Mouse (Mus musculus) heart, embryonic 16.5 days (tissue): ENCODE measurements at regions not wholly inside any gene's neighbourhood (a gene's known extent, or its start where the extent isn't known, plus 50 kb on each side); places are given as distances from the start of the nearest gene placed in this dataset.

Experiments
- ATAC-seq: fragments of 200-750 bp; cut with Nextera tagmentation; replicated peaks from 2 replicates; pipeline ENCODE4 v1.8.0; 2017; ENCODE audit warnings: moderate number of reproducible peaks; ENCODE audit not compliant: insufficient read depth, low FRiP score; ENCODE audit errors: extremely low read depth
- H3K27ac ChIP-seq: fragments of 300-500 bp; sonication (generic); 2 replicates; pipeline ENCODE4 v1.5.1; 2014; ENCODE audit warnings: mild to moderate bottlenecking, low read length, control low read depth, moderate library complexity
- H3K27me3 ChIP-seq: fragments of 300-500 bp; sonication (generic); 2 replicates; pipeline ENCODE4 v1.6.1; 2014; ENCODE audit warnings: low read length, mixed read lengths; ENCODE audit not compliant: control insufficient read depth, insufficient read depth
- H3K36me3 ChIP-seq: fragments of 300-500 bp; sonication (generic); 2 replicates; pipeline ENCODE4 v1.6.1; 2014; ENCODE audit not compliant: control insufficient read depth, insufficient read depth
- H3K4me1 ChIP-seq: fragments of 300-500 bp; sonication (generic); 2 replicates; pipeline ENCODE4 v1.6.1; 2014; ENCODE audit warnings: low read length, mixed read lengths; ENCODE audit not compliant: control insufficient read depth, insufficient read depth
- H3K4me2 ChIP-seq: fragments of 300-500 bp; sonication (generic); 2 replicates; pipeline ENCODE4 v1.6.1; 2014; ENCODE audit warnings: low read depth, mild to moderate bottlenecking, control low read depth, low read length
- H3K4me3 ChIP-seq: fragments of 300-500 bp; sonication (generic); 2 replicates; pipeline ENCODE4 v1.5.1; 2014; ENCODE audit warnings: mild to moderate bottlenecking, control low read depth, low read length
- H3K9ac ChIP-seq: fragments of 300-500 bp; sonication (generic); 2 replicates; pipeline ENCODE4 v1.6.1; 2014; ENCODE audit warnings: low read length, control low read depth
- H3K9me3 ChIP-seq: fragments of 300-500 bp; sonication (generic); replicated peaks from 2 replicates; pipeline ENCODE4 v1.6.1; 2016; ENCODE audit warnings: low read length; ENCODE audit not compliant: control insufficient read depth
- WGBS: fragments of 180-500 bp; shearing (Covaris S2); extraction: QIAGEN DNeasy Blood & Tissue Kit; methylation state at CpG from one replicate; pipeline ENCODE4 v1.1.7; 2014; 5-methylcytosine and 5-hydroxymethylcytosine counted together

DNA sequence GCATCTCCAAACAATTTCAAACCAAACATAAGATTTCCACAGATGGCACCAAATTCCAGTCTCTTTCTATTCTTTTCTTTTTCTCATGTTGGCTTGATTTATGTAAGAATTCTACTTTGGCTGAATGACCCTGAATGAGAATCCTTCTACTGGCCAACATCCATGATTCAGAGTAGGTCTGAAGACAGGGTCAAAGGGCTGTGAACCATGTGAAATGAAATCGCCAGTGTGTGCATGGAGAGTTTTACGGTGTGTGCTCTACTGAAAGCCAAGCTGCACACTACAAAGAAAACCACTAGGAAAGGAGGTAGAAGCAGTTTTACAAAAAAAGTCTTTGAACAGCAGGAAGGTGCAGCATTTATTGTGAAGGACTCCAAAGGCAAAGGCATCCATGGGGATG lies 263.5 kb upstream of the Cxxc4 start:
- Histone ChIP-seq H3K4me3 (no peak overlapping the region), H3K36me3 (no peaks in the 10 kb centered on the region), H3K27me3 (no peaks in the 10 kb centered on the region), H3K27ac (no peak overlapping the region), H3K9me3 (no peaks in the 10 kb centered on the region), H3K4me1 (no peaks in the 10 kb centered on the region), H3K4me2 (no peak overlapping the region), H3K9ac (no peak overlapping the region)
- ATAC-seq, result no peak
- 83% methylated on average over 2 of the region's 2 CpGs for WGBS

DNA sequence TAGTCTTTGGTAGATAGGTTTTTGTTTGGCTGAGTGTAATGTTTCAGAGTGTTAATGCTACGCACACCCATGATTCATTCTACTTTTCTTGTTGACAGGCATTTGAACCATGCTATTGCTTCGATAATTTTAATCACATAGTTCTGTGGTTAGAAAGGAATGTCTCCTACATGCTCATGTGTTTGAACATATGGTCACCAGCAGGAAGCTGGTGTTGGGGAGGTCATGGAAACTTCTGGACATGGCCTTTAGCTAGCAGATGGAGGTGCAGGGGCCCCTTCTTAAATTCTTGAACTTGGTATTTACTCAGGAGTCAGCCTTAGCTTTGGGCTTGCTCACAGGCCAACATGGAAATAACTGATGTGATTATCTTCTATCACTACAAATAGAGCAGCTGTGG lies 248.6 kb upstream of the Cxxc4 start:
- H3K27me3 ChIP-seq, result no peaks in the 10 kb centered on the region
- H3K4me3 ChIP-seq, result no peak overlapping the region
- H3K4me2 ChIP-seq, result no peak overlapping the region
- H3K36me3 ChIP-seq, result no peaks in the 10 kb centered on the region
- H3K4me1 ChIP-seq, result no peaks in the 10 kb centered on the region
- 71% methylated on average over 2 of the region's 2 CpGs for WGBS
- H3K9me3 ChIP-seq, result no peaks in the 10 kb centered on the region
- H3K27ac ChIP-seq, result no peak overlapping the region
- no peak for ATAC-seq
- H3K9ac ChIP-seq, result no peak overlapping the region

DNA sequence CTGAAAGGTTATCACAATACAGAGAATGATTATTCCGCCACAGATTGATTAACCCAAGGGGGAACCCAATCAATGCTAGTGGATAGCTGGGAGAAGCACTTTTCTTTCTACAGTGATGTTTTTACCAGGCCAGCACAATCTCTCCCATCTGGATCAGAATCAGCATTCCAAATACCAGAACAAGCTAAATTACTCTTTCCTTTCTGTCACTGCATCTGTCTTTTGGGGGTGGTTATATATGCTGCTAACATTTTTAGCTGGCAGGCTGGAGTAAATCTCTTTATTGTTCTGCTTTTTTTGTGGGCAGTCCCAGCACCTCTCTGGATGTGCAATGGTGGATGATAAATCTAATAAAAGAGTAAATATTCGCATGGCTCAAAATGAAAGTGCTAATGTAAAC lies 242.3 kb upstream of the Cxxc4 start:
- H3K27ac ChIP-seq, result no peak overlapping the region
- H3K9me3 ChIP-seq, result no peaks in the 10 kb centered on the region
- no peak overlapping the region for H3K9ac ChIP-seq
- no peaks in the 10 kb centered on the region for H3K36me3 ChIP-seq
- WGBS, result 71% methylated on average over 2 of the region's 2 CpGs
- H3K4me2 ChIP-seq, result no peak overlapping the region
- no peak for ATAC-seq
- no peak overlapping the region for H3K4me3 ChIP-seq
- no peaks in the 10 kb centered on the region for H3K27me3 ChIP-seq
- no peaks in the 10 kb centered on the region for H3K4me1 ChIP-seq

DNA sequence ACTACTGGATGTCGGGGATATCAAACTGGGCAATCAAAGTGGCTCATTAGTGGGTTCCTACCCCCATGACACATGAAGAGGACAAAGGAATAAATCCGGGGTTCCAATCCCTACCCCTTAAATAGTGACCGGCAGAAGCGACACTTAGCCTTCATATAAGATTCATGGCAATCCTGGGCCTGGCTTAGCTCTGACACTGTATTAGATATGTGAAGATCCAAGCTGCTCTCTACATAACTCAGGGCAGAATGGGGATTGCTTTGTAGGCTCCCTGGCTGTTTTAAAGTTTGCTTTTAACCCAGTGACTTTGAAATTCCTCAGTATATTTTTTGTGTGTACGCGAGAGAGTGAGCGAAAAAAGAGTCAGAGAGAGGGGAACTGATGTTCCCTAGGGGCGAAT lies 236.3 kb upstream of the Cxxc4 start:
- 85% methylated on average over 8 of the region's 8 CpGs for WGBS
- Histone ChIP-seq H3K9ac (no peak overlapping the region), H3K4me3 (no peak overlapping the region), H3K4me2 (no peak overlapping the region), H3K27me3 (no peaks in the 10 kb centered on the region), H3K4me1 (no peaks in the 10 kb centered on the region), H3K27ac (no peak overlapping the region), H3K9me3 (no peaks in the 10 kb centered on the region), H3K36me3 (no peaks in the 10 kb centered on the region)
- ATAC-seq, result no peak

DNA sequence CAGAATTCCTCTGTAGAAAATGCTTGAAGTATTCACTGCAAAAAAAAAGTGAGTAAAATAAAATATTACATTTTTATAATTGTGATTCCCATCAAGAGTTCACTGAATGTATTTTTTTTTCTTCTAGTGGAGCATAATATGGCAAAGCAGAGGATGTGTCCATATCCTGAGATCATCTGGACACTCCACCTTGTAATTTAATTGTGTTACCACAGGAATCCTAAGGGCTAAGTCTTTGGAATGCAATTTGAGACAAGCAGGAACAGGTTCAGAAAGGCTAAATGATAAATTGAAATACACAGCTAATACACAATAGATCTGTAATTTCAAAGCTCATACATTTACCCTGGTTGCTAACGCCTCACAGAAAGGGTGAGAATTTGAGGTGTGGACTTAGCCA lies 235.7 kb upstream of the Cxxc4 start:
- Histone ChIP-seq H3K4me3 (no peak overlapping the region), H3K27ac (no peak overlapping the region), H3K4me1 (no peaks in the 10 kb centered on the region), H3K9ac (no peak overlapping the region), H3K9me3 (no peaks in the 10 kb centered on the region), H3K27me3 (no peaks in the 10 kb centered on the region), H3K36me3 (no peaks in the 10 kb centered on the region), H3K4me2 (no peak overlapping the region)
- 98% methylated on average over 1 of the region's 1 CpGs for WGBS
- no peak for ATAC-seq

DNA sequence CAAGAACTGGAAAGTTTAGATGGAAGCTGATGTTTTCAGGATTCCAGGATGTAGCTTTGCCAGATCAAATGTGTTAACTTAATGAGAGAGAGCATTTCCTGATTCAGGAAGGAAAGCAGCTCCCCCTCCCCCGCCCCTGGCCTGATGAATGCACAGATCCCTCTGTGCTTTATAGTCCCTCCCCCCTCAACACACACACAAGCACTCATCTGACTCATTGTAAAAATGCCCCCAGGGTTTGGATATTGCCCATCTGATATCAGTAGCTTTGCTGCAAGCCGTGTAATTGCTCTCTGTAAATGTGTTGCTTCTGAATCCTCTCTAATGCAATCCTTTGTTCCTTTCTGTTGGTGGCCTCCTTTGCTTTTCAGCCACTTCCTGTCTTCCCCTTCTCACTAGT lies 221.5 kb upstream of the Cxxc4 start:
- no peaks in the 10 kb centered on the region for H3K27me3 ChIP-seq
- H3K4me1 ChIP-seq, result no peaks in the 10 kb centered on the region
- H3K27ac ChIP-seq, result no peak overlapping the region
- H3K4me2 ChIP-seq, result no peak overlapping the region
- H3K9ac ChIP-seq, result no peak overlapping the region
- 57% methylated on average over 2 of the region's 2 CpGs for WGBS
- H3K36me3 ChIP-seq, result no peaks in the 10 kb centered on the region
- ATAC-seq, result no peak
- H3K9me3 ChIP-seq, result no peaks in the 10 kb centered on the region
- no peak overlapping the region for H3K4me3 ChIP-seq

DNA sequence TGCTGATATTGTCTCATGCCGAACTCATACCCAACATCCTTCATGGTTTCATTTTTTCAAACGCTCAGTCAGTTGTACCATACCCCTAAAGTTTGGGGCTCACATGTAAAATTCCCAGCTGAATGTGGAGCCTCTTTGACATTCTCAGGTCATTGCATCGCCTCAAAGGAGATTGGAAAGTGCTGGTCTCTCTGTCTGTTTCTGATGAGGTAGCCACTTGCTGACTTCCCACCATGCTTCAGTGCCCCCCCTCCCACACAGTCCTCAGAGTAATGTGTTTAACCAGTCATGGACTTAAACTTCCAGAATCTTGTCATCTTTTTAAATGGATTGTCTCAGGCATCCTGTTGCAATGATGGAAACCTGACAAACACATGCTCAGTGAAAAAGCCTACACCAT lies 220.9 kb upstream of the Cxxc4 start:
- H3K4me2 ChIP-seq, result no peak overlapping the region
- 85% methylated on average over 3 of the region's 3 CpGs for WGBS

DNA sequence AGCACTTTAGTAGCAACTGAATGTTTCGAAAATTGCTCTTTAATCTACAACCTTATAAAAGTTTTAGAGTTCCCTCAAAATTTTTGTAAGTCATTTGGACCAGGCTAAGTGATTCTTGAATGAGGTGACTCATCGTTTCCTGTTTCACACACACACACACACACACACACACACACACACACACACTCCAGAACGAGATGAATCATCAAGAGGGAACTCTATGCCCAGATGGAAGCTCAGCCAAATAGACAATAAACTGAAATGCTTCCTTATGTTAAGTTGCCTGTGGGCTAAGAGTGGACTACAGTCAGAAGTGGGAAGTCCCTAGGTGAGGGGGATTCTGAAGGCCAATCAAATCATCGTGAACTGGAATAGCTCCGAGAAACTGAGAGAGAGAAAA lies 202.4 kb upstream of the Cxxc4 start:
- Histone ChIP-seq H3K27ac (no peak overlapping the region), H3K9me3 (no peaks in the 10 kb centered on the region), H3K9ac (no peak overlapping the region), H3K4me3 (no peak overlapping the region), H3K4me2 (no peak overlapping the region), H3K36me3 (no peaks in the 10 kb centered on the region), H3K27me3 (no peaks in the 10 kb centered on the region), H3K4me1 (no peaks in the 10 kb centered on the region)
- 68% methylated on average over 5 of the region's 5 CpGs for WGBS
- no peak for ATAC-seq

More for the DNA sequence above, 220.9 kb upstream of the Cxxc4 start:
- no peak overlapping the region for H3K27ac ChIP-seq
- no peak for ATAC-seq
- no peak overlapping the region for H3K9ac ChIP-seq
- no peaks in the 10 kb centered on the region for H3K36me3 ChIP-seq
- no peaks in the 10 kb centered on the region for H3K9me3 ChIP-seq
- H3K27me3 ChIP-seq, result no peaks in the 10 kb centered on the region
- H3K4me3 ChIP-seq, result no peak overlapping the region
- no peaks in the 10 kb centered on the region for H3K4me1 ChIP-seq

DNA sequence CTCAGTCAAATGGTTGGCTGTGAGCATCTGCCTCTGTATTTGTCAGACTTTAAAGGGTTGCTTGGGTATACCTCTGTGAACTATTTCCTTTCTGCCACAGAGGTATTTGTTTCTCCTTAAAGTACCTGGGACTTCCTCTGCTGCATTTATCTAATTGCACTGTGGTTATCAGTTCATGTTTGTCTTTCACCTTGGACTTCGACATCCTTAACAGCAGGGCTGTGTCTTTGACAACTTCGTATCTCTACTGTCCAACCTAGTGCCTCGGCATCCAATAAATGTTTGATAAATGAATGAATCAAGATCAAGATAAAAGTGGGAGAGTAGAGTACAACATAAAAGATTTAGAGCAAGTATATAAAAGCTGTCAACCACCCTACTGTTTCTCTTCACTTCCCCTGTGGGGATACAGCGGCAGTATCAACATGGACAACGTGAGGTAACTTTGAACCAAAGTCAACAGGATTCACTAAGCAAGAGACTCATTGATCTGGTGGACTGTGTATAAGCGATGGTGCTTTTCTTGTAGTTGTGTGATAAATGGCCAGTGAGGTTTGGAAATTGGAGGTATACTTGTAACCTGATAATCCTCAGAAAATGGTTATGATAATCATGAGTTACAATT lies 199.9 kb upstream of the Cxxc4 start:
- 76% methylated on average over 6 of the region's 6 CpGs for WGBS
- H3K9ac ChIP-seq, result no peak overlapping the region
- no peak overlapping the region for H3K27ac ChIP-seq
- H3K4me3 ChIP-seq, result no peak overlapping the region
- no peaks in the 10 kb centered on the region for H3K27me3 ChIP-seq
- H3K9me3 ChIP-seq, result no peaks in the 10 kb centered on the region
- H3K4me2 ChIP-seq, result no peak overlapping the region
- ATAC-seq, result no peak
- no peaks in the 10 kb centered on the region for H3K4me1 ChIP-seq
- no peaks in the 10 kb centered on the region for H3K36me3 ChIP-seq

DNA sequence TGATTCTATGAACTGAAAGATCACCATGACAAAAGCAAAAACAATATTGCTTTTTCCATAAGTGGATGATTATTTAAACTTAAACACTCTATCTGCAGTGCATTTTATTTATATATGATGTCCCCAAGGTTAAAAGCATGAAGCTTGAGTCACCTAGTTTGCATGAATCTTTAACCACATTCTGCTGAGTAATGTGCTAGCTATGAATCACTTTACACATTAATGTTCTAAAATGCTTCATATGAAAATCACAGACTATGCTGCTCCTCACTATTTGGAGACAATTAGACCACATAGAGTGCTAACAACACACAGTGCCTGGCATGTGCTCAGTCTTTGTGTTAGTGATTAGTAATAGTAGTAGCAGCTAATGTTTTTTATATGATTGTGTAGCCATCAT lies 185.6 kb upstream of the Cxxc4 start:
- ATAC-seq, result no peak
- no peaks in the 10 kb centered on the region for H3K4me1 ChIP-seq
- no peaks in the 10 kb centered on the region for H3K9me3 ChIP-seq
- no peak overlapping the region for H3K9ac ChIP-seq
- no peaks in the 10 kb centered on the region for H3K36me3 ChIP-seq
- no peak overlapping the region for H3K27ac ChIP-seq
- no peak overlapping the region for H3K4me2 ChIP-seq
- H3K4me3 ChIP-seq, result no peak overlapping the region
- H3K27me3 ChIP-seq, result no peaks in the 10 kb centered on the region
